Mouse (Mus musculus) forebrain, embryonic 14.5 days (tissue): Measurements from ENCODE around the gene Fam20b. TPM values are rescaled to one million over a fixed set of nuclear protein-coding genes. Genes with fewer than 3 reads are reported as not detected.
A peak's percentile ranks its signal among the peaks of the same experiment; 100 is the strongest.

ENCODE experiments used
- ATAC-seq: fragments of 200-750 bp; cut with Nextera tagmentation; 2 replicates; pipeline ENCODE4 v1.8.0; 2017; ENCODE audit warnings: mild to moderate bottlenecking, moderate library complexity
- DNase-seq: peaks from one replicate; pipeline ENCODE4 v3.0.0-alpha.2; 2015; ENCODE audit warnings: low spot score
- H3K27ac ChIP-seq: fragments of 300-500 bp; sonication (generic); 2 replicates; pipeline ENCODE4 v1.5.1; 2014; ENCODE audit warnings: low read depth, mild to moderate bottlenecking, control low read depth, low read length, moderate library complexity
- H3K27me3 ChIP-seq: fragments of 300-500 bp; sonication (generic); replicated peaks from 2 replicates; pipeline ENCODE4 v1.6.1; 2014; ENCODE audit warnings: low read length, control low read depth, mixed read lengths; ENCODE audit not compliant: control insufficient read depth, insufficient read depth
- H3K36me3 ChIP-seq: fragments of 300-500 bp; sonication (generic); 2 replicates; pipeline ENCODE4 v1.6.1; 2014; ENCODE audit warnings: low read length, control low read depth; ENCODE audit not compliant: control insufficient read depth, insufficient read depth
- H3K4me1 ChIP-seq: fragments of 300-500 bp; sonication (generic); 2 replicates; pipeline ENCODE4 v1.6.1; 2014; ENCODE audit warnings: antibody characterized with exemption, low read length, control low read depth; ENCODE audit not compliant: control insufficient read depth, insufficient read depth
- H3K4me2 ChIP-seq: fragments of 300-500 bp; sonication (generic); 2 replicates; pipeline ENCODE4 v1.6.1; 2014; ENCODE audit warnings: mild to moderate bottlenecking, control low read depth, low read length
- H3K4me3 ChIP-seq: fragments of 300-500 bp; sonication (generic); 2 replicates; pipeline ENCODE4 v1.5.1; 2014; ENCODE audit warnings: low read depth, low read length, control low read depth
- H3K9ac ChIP-seq: fragments of 300-500 bp; sonication (generic); 2 replicates; pipeline ENCODE4 v1.6.1; 2014; ENCODE audit warnings: mild to moderate bottlenecking, low read length, control low read depth, moderate library complexity
- H3K9me3 ChIP-seq: fragments of 300-500 bp; sonication (generic); replicated peaks from 2 replicates; pipeline ENCODE4 v1.6.1; 2016; ENCODE audit warnings: low read length, control low read depth, mixed read lengths; ENCODE audit not compliant: control insufficient read depth
- WGBS: fragments of 180-500 bp; shearing (Covaris S2); extraction: QIAGEN DNeasy Blood & Tissue Kit; methylation state at CpG from one replicate; pipeline ENCODE4 v1.1.7; 2014; 5-methylcytosine and 5-hydroxymethylcytosine counted together
- polyA plus RNA-seq: library from polyadenylated mRNA; unstranded; fragments of >200 nt; fragmentation: Nextera tagmentation; extraction: Ambion mirVana; gene quantifications from 2 replicates; pipeline ENCODE4 v1.2.1, GENCODE M21; 2014

The Fam20b gene
- polyA plus RNA-seq, 1 experiment from 2014 or later: 19.9 TPM

GRCm38 (mm10) chr1:156717751-156718285 is 1.1 kb downstream of the Fam20b start:
- H3K27me3 ChIP-seq: no peaks in the 10 kb centered on the region
- ATAC-seq (no peak), DNase-seq (peak; percentile 19)
- H3K27ac ChIP-seq: peak overlapping the region; percentile 82; the same call in 1 of the 2 replicates
- H3K4me2 ChIP-seq: peak overlapping the region; percentile 66
- H3K9ac ChIP-seq: peak overlapping the region; percentile 91
- peak overlapping the region; percentile 93 for H3K4me3 ChIP-seq
- 0 out of 2 replicates have a peak, but pooled peaks cover 2% of the 10 kb centered on the region for H3K4me1 ChIP-seq
- no peaks in the 10 kb centered on the region for H3K9me3 ChIP-seq
- H3K36me3 ChIP-seq: peaks cover 5% of the 10 kb centered on the region; the same call in 1 of the 2 replicates
- WGBS: 10% methylated on average over 13 of the region's 13 CpGs

GRCm38 (mm10) chr1:156716681-156717080 is 2.2 kb downstream of the Fam20b start:
- no peak for DNase-seq

GRCm38 (mm10) chr1:156710472-156711098 is 8.3 kb downstream of the Fam20b start:
- no peak overlapping the region for H3K9ac ChIP-seq
- H3K4me2 ChIP-seq: no peak overlapping the region
- H3K27ac ChIP-seq: no peak overlapping the region
- H3K4me1 ChIP-seq: no peaks in the 10 kb centered on the region
- peaks cover 2% of the 10 kb centered on the region; the same call in 1 of the 2 replicates for H3K36me3 ChIP-seq
- ATAC-seq (no peak), DNase-seq (no peak)
- no peaks in the 10 kb centered on the region for H3K9me3 ChIP-seq
- no peaks in the 10 kb centered on the region for H3K27me3 ChIP-seq
- 54% methylated on average over 10 of the region's 10 CpGs for WGBS
- H3K4me3 ChIP-seq: no peak overlapping the region

More at GRCm38 (mm10) chr1:156716681-156717080, 2.2 kb downstream of the Fam20b start:
- Histone ChIP-seq H3K9me3 (no peaks in the 10 kb centered on the region), H3K36me3 (peaks cover 5% of the 10 kb centered on the region; the same call in 1 of the 2 replicates), H3K27ac (no peak overlapping the region), H3K27me3 (no peaks in the 10 kb centered on the region), H3K4me2 (no peak overlapping the region), H3K4me3 (no peak overlapping the region), H3K4me1 (0 out of 2 replicates have a peak, but pooled peaks cover 2% of the 10 kb centered on the region), H3K9ac (no peak overlapping the region)
- 94% methylated on average over 6 of the region's 6 CpGs for WGBS
- ATAC-seq: no peak

GRCm38 (mm10) chr1:156708672-156709071 is 10.2 kb downstream of the Fam20b start:
- H3K9me3 ChIP-seq: no peaks in the 10 kb centered on the region
- H3K9ac ChIP-seq: no peak overlapping the region
- DNase-seq (no peak), ATAC-seq (no peak)
- H3K4me3 ChIP-seq: no peak overlapping the region
- no peaks in the 10 kb centered on the region for H3K27me3 ChIP-seq
- H3K4me2 ChIP-seq: no peak overlapping the region
- H3K4me1 ChIP-seq: no peaks in the 10 kb centered on the region
- H3K27ac ChIP-seq: no peak overlapping the region
- H3K36me3 ChIP-seq: peaks cover 13% of the 10 kb centered on the region; the same call in 1 of the 2 replicates
- 87% methylated on average over 3 of the region's 3 CpGs for WGBS

GRCm38 (mm10) chr1:156705696-156706285 is 13.1 kb downstream of the Fam20b start:
- H3K4me3 ChIP-seq: no peak overlapping the region
- no peaks in the 10 kb centered on the region for H3K9me3 ChIP-seq
- H3K27ac ChIP-seq: no peak overlapping the region
- WGBS: 88% methylated on average over 10 of the region's 10 CpGs
- ATAC-seq: no peak
- no peak for DNase-seq
- no peak overlapping the region for H3K4me2 ChIP-seq
- no peak overlapping the region for H3K9ac ChIP-seq
- no peaks in the 10 kb centered on the region for H3K27me3 ChIP-seq
- H3K4me1 ChIP-seq: no peaks in the 10 kb centered on the region
- peaks cover 26% of the 10 kb centered on the region for H3K36me3 ChIP-seq

GRCm38 (mm10) chr1:156703444-156703843 is 15.4 kb downstream of the Fam20b start:
- no peak for ATAC-seq
- WGBS: 91% methylated on average over 4 of the region's 4 CpGs
- H3K36me3 ChIP-seq: peaks cover 40% of the 10 kb centered on the region
- H3K4me1 ChIP-seq: no peaks in the 10 kb centered on the region
- H3K9ac ChIP-seq: no peak overlapping the region
- no peaks in the 10 kb centered on the region for H3K9me3 ChIP-seq
- no peak overlapping the region for H3K27ac ChIP-seq
- H3K4me3 ChIP-seq: no peak overlapping the region
- H3K27me3 ChIP-seq: no peaks in the 10 kb centered on the region
- H3K4me2 ChIP-seq: no peak overlapping the region
- no peak for DNase-seq

- Histone ChIP-seq H3K9ac (no peak overlapping the region), H3K27me3 (no peaks in the 10 kb centered on the region), H3K4me3 (no peak overlapping the region), H3K27ac (no peak overlapping the region), H3K36me3 (peaks cover 49% of the 10 kb centered on the region), H3K9me3 (no peaks in the 10 kb centered on the region), H3K4me2 (no peak overlapping the region), H3K4me1 (no peaks in the 10 kb centered on the region)
- ATAC-seq (no peak), DNase-seq (no peak)
- WGBS: 91% methylated on average over 7 of the region's 7 CpGs
These were observed 16.7 kb downstream of the Fam20b start for GRCm38 (mm10) chr1:156702151-156702550.

GRCm38 (mm10) chr1:156686025-156686661 is 32.7 kb downstream of the Fam20b start:
- DNase-seq: no peak
- peaks cover 63% of the 10 kb centered on the region for H3K36me3 ChIP-seq
- H3K4me3 ChIP-seq: no peak overlapping the region
- H3K9ac ChIP-seq: no peak overlapping the region
- no peaks in the 10 kb centered on the region for H3K4me1 ChIP-seq
- no peak for ATAC-seq
- H3K27me3 ChIP-seq: no peaks in the 10 kb centered on the region
- no peak overlapping the region for H3K4me2 ChIP-seq
- H3K27ac ChIP-seq: no peak overlapping the region
- 43% methylated on average over 7 of the region's 7 CpGs for WGBS
- no peaks in the 10 kb centered on the region for H3K9me3 ChIP-seq
